Mouse (Mus musculus): Measurements from ENCODE around the gene Sult2a2.
"Not testable (repeated sequence)": the region's sequence is repeated elsewhere in the genome, so short reads cannot be mapped to it uniquely, and the experiment has no call there.

Gene Sult2a2

DNA sequence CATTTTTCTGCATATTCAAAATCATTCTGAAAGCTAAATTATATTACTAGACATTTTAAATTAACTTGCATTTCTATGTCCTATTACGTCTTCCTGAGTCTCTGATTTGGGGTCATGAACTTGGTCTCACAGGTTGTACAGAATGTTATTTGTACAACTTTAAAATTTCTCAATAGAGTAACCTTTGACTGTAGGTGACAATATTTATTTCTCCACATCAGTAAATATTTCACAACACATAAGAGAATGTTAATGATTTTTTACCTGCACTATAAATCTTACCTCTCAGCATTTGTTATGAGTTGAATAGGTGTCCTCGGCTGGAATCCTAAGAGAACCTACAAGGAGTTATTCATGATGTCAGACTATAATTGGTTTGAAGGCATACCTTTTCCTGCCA lies at the start of gene Sult2a2:
Gene Sult2a2 (plus strand): TSS at position 301 of the 400 bp plus-strand sequence.
- DNase-seq = not testable (repeated sequence)

DNA sequence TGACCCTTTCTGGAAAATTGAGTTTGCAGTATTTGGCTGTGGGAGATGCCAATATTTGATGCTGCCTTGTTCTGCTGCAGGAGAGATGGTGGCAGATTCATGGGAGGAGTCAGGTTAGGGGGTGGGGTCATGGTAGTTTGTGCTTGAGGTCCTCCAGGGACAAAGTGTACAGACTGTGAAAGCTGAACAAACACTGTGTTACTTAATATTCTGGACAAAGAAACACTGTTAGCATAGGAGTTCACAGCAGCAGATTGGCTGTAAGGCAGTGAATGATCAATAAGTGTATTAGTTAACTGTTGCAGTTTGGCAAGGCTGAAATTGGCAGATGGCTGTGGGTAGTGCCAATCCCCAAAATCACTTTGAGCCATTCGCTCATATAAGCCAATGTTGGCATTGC lies 80.6 kb downstream of the Sult2a2 start:
- no peak for DNase-seq

Data from kidney, postnatal 4 days (tissue).